Mouse (Mus musculus): Measurements from ENCODE around the gene Tenm2. TPM values are rescaled to one million over a fixed set of nuclear protein-coding genes. Genes with fewer than 3 reads are reported as not detected.

Tenm2 gene
- total RNA-seq, 2 experiments from 2014 or later, result 0.14 to 0.72 TPM

DNA sequence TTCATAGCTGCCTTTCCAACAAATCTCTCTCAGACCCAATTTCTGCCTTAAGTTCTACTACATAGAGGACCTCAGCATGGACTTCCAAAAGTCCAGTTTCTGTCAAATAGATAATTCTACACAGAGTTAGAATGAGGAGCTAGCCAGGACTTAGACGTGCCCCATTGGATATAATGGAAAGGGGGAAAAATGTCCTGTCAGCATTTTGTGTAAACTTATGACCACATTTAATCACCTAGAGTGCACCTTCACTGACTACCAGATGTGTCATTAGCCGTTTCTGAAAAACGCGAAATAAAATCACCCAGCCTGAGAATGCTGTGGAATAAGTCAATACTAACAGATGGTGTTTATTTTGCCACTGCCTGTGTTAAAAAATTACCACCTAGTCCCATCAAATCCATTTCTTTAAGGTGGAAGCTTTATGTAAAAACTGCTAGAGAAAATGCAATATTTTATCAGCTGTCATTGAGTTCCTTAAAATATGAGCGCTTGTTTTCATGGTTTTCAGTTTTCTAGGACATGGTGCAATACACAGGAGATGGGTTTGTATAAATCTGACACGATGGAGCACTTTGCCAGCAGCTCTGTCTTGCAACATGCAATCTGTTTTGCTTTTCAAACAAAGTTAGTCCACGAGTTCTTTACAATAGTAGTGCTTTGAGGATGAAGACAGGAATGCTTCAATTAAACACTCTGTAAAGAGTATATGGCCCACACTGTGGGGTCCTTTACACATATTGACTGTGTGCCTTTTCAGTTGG is 674.8 kb downstream of the Tenm2 start:
- no peak for DNase-seq

DNA sequence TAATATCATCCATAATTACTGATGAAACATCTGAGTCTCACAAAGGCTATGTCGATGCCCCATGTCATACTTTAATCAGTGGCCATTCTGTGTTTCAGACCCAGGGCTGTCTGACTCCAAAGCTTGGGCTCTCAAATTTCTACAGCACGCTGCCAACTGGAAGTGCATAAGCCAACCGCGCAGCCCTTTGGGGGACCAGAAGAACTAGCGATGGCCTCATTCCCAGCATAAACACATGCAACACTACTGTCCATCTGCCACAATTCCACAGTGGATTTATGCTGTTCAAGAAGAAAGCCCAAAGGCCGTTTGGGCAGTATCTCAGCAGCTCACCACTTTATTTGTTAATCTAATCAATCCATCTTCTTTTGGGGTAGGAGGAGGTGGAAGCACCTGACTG is 678.4 kb downstream of the Tenm2 start:
- DNase-seq, result no peak

DNA sequence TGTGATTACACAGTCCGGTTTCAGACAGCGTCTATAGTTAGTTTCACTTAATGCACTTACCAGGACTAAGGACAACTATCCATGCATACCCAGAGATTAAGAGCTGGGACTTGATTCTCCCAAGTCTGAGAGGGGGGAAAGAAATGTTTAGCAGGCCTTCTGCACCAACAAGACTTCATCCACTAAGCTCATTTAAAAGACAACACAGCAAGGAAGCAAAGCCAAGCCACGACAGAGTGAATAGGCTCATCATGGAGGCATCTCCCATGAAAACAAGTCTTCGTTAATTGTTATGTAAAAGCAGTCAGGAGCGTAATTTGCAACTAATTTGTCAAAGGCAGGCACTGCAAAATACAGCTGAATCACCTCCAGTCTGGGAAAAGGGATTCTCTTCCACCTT is 682.5 kb downstream of the Tenm2 start:
- DNase-seq, result no peak

DNA sequence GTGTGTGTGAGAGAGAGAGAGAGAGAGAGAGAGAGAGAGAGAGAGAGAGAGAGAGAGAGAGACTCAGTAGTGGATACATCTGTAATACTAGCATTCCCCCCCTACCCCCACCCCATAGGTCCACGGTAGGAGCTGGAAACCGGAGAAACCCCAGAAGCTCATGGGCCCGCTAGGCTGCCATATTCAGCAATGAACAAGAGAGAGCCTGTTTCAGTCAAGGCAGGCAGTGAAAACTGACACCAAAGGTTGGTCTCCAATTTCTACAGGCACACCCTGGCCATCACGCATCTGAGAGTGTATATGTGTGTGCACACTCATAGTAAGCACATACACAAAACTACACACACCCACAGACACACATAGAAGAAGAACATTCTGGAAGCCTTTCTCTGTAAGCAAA is 685.1 kb downstream of the Tenm2 start:
- no peak for DNase-seq

DNA sequence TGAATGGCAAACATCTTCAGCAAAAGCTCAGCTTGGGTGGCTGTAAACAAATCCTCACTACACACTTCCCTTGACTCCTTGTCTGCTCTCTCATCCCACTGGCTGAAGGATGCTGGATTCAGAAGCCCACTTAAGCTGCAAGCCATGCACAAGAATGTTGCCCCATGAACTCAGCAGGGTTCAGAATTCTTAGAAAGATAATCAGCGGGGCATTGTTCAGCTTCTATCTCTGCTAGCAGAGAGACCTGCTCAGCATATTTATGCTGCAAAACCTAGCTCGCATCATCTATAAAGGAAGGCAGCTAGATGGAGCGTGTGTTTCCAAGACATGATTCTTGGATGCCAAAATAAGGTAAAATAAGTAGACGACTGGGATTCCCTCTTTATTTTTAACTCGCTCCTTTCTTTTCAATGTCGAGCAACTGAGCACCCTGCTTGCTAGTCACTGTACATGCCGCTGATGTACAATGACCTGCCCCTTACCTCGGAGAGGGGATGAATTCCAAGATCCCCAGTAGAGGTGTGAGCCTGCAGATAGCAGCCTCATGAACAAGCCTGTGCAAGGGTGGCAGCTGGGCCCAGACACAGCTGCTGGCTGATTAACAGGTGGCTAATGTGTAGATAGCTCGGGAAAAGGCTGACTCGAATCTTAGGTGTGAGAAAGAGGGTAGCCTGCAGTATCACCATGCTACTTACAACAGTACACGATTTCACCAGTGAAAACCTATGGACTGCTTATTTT is 686.2 kb downstream of the Tenm2 start:
- no peak for DNase-seq

DNA sequence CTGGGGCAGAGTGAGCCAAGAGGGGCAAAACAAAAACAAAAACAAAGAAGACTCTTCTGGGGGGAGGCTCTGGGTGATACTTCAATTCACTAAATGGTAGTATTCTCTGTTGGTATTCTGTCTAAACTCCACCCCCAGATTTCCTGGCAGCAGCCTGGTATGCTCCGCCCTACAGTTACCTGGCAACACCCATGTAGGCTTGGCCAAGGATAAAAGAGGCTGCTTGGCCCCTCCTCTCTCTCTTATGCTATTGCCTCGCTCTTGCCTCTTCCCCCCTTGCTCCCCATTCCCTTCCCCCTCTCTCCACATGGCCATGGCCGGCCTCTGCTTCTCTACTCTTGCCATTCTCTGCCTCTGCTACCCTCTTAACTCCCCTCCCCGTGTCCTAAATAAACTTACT is 687.6 kb downstream of the Tenm2 start:
- no peak for DNase-seq

DNA sequence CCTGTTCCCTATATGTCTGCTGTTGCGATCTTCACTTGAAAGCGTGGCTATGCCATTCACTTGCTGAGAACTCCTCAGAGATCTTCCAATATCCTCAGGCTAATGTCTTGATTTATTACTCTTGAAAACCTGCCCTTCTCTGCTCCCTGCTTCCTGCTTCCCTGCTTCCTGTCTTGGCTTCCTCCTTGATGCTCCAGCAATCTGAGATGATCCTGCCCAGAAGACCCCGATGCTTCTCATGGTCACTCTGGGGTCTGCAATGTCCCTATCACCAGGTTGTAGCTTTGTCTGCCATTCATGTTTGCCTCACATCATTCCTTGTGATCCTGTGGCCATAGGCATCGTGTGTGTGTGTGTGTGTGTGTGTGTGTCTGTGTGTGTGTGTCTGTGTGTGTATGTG is 697.6 kb downstream of the Tenm2 start:
- no peak for DNase-seq

DNA sequence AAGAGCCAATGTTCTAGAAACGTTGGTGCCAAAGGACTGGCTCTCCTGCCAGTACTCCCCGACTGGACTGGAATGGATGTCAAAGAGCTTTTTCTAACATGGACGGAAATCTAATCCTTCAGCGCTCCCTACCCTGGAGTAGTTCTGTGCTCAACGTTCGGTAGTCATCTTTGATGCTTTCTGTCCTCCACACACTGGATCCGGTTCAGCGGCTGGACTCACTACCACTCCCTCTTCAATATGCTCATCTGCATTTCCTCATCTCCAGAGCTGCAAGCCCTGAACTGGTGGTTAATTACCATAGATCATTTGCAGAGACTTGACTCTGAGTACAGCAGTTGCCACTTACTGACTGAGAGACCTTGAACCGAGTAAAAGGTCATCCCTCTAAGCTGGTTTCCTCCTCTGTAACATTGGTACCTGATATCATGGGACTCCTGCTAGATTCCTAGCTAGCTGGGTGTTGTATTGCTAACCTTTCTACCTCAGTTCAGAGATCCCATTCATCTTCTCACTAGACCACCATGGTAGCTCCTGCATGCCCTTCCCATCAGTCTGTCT is 698.1 kb downstream of the Tenm2 start:
- DNase-seq, result no peak

DNA sequence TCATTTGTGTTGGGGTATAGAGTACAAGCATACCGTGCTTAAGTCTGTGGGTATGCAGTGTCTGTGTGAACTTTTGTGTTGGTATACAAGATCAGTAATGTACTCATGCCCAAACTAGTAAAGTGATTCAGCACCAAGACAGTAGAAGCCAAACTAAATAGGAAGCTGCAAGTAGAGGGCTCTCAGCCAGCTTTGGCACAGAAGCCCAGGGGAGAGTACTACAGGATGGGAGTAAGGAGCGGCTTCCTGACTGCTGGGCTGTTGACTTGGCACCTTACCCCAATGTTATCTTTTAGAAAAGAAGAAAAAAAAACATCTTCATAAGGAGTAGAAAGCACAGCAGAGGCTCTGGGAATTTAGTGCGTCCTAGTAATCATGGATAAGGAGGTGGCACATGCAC is 700.2 kb downstream of the Tenm2 start:
- peak; percentile 37 for DNase-seq

DNA sequence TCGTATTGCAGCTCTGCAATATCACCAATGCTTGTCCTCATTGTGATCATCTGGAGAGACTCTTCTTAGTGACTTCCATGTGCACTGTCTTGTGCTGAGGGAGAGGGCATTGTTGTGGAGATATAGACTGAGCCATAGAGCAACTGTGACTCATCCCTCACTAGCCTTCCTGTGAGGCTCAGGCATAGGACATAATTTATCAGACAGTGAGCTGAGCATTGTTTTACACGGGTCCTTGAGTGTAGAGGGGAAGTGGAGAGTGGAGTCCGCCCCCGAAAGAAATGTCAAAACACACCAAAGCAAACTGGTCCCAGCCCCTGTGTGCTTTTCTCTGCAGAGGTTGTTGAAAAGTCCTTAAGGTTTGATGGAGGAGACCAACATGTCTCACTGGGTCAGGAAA is 704.1 kb downstream of the Tenm2 start:
- DNase-seq, result no peak

DNA sequence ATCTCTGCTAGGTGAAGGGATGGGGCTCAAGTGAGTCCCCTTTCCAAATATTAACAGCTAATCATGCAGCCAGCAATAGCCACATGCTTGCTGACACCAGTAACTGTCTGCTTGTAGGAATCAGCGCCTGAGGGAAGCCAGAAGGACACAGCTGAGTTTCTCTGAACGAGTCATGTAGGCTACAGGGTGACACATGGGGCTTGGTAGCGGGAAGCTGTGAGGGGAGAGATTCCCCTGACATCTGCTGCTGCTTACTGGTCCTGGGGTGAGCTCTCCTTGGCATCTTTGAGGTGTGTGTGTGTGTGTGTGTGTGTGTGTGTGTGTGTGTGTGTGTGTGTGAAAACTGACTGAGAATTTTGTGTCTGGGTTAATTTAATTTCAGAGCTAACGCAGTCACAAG is 708.3 kb downstream of the Tenm2 start:
- no peak for DNase-seq

DNA sequence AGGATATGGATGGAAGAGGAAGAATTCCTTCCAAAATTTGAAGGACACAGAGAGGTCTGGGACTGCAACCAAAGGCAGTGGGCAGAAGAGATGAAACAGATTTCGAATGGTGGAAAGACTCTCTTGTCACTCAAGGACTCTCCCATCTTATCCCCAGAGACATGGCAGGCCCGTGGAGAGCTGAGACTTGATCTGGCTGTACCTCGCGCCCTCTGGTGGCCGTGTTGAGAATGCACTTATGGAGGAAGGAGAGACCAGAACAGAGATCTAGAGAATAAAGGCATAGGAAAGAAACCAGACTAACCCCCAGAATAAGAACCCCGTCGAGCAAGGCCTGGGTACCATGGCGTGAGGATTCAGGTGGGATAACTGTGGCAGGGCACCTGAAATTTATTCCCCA is 709.4 kb downstream of the Tenm2 start:
- peak; percentile 88 for DNase-seq

DNA sequence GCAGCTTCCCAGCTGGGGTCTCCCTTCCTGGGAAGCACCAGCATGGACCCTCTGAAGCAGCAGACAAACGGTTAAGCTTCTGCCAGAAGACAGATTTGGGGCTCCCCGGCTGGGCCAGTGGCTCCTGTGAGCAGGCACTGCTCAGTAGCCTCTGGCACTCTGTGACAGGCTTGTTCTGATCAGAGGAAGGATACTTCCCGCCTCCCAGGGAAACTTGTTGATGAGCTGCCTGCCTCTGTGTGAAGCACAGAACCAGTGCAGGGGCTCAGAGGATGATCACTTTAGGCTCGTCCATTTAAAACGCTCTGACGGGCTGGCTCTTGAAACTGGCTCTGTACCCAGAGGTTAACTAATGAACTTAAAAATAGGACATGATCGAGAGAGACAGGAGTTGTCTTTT is 723.3 kb downstream of the Tenm2 start:
- no peak for DNase-seq

DNA sequence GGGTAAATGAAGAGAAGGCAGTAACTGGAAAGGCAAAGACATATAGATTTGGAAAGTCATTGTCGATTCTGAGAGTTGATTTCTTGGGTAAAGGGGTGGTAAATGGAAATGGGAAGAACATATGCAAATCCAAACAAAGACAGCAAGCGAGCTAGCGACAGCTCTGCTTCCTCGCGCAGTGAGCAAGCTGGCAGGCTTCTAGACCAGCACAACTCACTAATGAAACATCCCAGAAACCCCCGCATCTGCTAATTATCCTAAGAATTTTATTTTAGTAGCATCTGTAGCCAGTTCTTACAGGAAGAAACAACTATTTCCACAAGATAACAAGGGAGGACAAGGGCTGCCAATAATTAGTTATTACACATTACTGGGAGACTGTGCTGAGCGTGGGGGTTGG is 727.5 kb downstream of the Tenm2 start:
- DNase-seq, result no peak

DNA sequence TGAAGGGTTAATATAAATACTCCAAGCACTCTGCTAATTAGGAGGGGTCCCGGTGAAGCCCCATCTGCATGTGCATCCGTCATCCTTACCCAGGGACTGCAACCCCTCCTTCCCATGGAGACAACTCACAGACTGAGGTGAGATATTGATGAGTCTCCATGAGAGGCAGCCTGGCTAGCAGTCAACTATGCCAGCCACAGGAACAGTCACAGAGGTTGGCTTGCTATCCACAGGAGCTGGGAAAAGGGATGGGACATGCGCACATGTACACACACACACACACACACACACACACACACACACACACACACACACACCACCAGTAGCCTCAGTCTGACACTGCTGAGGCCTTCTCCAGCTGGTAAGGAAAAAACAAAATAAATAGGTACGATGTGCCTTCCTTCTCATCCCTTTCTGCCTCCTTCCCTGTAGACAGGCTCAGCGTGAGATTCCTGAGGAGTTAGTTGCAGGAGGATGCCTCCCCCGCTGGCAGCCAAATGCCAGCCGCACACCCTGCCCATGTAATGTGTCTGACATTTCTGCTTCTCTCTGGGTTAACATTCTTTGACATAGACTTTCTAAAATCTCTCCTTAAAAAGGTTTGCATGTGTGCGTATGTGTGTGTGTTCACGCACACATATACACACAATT is 740.7 kb downstream of the Tenm2 start:
- DNase-seq, result no peak

DNA sequence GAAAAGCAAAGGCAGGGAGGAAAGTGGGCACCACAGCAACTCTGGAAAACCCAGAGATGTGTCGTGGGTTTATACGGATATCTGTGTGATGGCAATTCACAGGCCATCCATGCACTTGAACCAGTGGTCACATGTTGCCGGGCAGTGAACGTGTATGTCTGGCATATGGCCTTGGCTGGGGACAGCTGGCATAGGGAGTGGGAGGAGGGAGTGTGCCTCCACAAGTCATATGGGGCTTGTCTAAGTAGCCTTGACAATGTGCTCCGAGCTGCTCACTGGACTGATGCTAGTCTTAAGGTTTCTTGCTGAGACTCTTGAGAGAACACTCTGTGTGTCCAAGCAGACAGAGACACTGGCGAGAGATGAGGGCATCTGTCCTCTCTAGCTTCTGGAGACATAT is 743.5 kb downstream of the Tenm2 start:
- no peak for DNase-seq

DNA sequence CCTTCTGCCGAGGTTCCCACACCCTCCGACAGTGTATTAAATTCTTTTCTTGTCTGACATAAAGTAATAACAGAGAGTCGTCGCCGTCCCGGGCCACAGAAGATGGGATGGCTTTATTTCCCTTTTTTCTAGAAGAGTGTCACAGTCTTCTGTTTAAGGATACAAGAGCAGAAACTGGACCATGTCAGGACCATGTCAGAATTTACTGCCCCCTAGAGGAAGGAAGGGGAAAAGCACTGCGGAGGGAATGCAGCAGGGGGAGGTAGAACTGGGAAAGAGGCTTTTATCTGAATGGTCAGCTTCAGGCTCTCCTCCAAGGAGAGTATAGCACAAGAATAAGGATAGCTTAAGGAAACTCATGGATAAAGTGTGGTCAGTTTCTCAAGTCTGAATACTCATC is 745.7 kb downstream of the Tenm2 start:
- peak; percentile 38 for DNase-seq

DNA sequence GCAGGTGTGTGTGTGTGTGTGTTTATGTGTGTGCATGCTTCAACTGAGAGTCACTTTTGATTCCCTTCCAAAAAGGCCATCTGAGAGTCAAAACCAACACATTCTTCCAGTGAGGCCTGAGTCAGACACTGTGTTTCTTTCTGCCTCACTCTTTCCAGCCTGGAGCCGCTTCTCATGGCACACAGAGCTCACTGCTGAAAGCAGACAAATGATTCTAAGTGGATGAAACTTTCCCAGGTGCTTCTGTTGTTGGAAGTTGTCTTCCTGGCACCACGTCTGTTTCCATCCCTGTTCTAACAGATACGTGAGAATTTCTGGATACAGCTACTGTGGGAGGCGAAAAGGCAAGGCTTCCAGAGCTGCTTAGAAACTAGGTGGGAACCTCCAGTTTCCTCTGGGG is 747.1 kb downstream of the Tenm2 start:
- DNase-seq, result no peak

DNA sequence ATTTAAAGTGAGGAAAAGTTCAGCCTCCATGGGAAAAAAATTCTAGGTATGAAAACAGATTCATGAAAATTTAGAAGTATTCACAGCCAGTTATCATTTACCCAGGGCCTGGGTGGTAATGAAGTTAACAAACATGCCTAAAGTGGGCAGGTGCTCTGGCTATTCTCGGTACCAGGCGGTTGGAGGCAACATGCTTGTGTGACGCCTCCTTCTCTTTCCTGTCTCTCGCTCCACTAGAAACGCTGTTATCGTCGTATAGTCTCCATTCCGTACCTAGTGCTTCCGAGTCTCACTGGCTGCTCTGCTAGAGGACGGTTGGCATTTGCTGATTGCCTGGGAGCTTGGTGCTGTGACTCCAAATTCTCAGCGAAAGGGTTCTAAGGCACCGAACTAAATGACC is 749.7 kb downstream of the Tenm2 start:
- DNase-seq, result peak; percentile 6

DNA sequence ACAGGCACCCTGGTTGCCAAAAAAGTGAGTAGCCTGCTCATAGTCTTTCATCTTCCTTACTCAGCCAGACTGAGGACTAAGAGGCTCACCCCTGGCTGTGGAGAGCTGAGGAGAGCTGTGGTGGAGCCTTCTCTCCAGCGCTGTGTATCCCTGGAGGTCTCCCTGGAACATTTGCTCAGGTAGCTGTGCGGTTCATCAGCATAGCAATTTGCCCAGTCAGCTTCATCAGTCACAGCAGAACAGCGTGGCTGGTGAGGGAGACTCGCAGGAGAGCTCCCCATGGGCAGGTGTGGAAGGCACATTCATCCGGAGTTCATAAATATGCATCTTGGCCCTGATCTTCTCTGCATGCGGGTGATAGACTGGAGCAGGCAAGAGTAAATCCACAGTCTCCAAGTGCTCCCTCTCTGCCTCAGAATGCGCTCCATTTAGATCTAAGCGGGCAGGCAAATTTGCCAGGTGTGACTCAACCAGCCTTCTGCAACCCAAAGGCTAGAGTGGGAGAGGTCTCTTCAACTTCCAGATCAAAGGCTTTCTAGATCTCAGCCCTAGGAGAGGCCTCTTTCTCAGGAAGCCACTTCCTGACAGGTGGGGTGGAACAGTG is 751.2 kb downstream of the Tenm2 start:
- no peak for DNase-seq

DNA sequence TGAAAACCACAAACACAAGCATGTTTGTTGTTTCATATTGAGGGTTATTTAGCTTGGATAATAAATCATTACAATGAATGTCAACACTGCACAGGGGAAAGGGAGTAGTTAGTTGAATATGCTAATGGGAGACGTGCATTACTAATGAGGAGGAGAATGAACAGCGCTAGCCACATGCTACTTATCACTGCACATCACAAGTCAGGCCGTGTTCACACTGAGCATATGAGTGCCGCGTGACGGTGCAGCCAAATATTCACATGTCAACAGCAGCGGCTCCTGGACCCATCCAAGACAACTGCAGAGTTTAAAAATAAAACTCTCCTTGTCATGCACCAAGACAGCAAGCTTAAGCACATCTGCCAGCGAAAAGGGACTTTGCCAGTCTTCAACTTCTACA is 753.6 kb downstream of the Tenm2 start:
- DNase-seq, result peak; percentile 23

DNA sequence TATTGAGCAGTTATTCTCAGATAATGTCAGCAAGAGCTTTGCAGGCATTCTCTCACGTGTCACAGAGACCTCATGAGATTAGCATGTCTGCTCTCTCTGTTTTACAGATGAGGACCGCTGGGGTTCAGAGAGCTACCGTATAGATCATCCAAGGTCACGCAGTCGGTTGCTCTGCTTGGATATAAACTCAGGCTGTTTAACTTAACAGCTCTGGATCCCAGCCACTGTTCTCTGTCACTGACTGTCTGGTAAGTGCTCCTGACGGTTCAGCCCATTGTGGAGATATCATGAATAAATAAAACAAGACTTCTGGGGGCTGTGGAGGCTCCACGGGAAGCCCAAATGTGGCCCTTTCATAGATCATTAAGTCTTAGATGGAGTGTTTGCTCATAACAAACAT is 754.2 kb downstream of the Tenm2 start:
- DNase-seq, result no peak

DNA sequence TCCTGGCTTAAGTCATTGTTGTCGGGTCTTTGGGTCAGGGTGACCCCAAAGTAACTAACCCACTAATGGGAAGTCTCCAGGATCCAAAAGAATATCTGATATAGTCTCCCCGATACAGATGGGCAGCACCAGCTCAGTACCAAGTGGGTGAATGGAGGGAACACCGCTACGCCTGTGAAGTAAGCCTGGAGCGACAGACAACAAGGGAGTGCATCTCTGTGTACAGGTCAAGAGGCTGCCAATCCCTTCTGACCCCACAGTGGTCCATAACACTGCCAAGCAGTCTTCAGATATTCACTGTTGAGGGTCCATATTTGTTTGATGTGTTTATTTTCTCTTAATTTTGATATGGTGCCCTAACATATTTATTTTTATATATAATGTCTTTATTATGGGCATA is 754.7 kb downstream of the Tenm2 start:
- DNase-seq, result no peak
